Mouse (Mus musculus): Measurements from ENCODE around the gene Ppp1r9b.

Ppp1r9b gene

DNA sequence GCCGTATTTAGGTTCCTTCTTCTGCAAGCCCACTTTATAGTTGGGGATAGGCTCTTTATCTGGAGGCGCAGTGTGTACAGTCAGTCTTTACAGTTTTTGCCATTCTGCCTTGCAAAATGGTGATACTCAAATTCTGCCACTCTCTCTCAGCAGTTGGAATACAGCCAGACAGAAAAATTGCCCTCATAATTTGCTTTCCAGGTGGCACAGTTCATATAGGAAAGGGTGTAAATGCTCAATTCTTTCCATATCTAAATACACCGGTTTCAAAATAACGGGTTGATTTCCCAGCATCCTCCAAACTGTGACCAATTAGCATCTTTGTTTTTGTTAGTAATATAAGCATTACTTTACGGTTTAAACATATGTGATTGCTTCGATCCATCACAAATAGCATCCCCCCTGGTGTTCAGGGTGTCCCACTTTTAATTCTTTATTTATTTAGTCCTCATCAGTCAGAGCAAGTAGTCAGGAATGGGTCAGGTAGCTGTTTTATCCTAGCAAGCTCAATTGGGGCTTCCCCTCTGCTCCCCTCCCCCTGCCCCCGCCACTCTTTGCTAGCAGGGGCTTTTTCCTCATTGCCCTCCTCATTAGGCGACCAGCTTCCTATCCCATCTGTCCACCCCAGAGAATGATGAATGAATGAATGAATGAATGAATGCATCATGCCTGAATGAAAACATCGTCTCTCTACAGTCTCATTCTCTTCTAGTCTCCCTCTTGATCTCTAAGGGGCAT is 12.5 kb upstream of the Ppp1r9b start:
- no peak for DNase-seq (ENCODE audit: low spot score)

DNA sequence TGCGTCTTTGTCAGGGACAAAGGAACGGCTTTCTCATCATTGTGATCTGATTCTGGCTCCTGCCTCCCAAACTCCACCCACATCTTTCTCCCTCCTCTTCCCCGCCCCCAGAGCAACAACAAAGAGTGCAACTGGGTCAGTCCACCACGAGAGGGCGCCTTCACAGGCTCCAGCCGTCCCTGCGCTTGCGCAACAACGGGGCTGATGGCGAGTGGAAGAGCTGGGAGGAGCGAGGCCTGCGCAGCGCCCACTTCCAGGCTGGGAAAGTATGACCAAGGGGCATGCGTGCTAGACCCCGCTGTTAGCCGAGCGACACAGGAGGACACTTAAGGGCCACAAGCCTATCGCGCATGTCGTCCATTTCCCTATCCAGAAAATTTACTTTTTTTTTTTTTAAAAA is 11.9 kb upstream of the Ppp1r9b start:
- peak; percentile 91 for DNase-seq (ENCODE audit: low spot score)

DNA sequence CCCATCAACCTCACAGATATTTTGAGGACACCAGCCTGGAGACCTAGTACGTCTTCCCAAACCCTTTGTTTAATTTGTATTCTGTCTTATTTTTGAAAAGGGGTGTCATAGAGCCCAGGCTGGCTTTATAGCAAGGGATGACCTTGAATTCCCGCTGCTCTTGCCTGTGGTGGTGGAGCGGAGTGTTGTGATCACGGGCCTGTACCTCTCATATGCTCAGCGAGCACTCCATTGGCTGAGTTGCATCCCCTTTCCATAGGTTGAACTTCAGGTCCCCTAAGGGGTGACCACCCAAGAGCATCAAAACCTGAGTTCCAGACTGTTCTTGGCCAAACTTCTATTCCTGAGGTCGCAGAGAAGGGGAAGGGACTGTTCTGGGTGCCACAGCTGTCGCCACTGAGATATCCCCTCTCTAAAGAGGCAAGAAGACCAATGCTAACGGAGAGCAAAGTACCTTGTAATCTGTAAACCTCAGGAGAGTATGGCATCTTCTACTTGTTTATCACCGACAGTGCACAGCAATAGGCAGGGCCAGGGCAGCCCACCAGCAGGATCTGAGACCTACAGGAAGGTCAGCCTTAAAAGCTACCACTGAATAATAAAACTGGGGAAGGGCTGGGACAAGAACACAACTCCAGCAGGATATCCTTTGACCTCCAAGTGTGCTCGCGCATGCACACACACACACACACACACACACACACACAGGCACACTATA is 11.2 kb upstream of the Ppp1r9b start:
- DNase-seq (ENCODE audit: low spot score), result no peak

DNA sequence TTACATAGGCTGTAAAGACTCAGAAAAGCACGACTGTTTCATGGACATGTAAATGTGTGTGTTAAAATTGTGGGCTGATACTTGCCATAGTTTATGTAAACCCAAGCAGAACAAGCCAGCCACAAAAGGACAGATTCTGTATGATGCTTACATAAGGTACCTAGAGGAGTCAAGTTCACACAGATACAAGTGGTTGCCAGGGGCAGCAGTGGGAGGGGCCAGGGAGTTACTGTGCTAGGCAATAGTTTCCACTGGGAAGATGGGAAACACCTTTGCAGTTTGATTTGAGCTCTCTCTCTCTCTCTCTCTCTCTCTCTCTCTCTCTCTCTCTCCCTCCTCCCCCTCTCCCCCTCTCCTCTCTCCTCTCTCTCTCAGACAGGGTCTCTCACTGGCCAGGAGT is 5.7 kb upstream of the Ppp1r9b start:
- DNase-seq (ENCODE audit: low spot score), result no peak

DNA sequence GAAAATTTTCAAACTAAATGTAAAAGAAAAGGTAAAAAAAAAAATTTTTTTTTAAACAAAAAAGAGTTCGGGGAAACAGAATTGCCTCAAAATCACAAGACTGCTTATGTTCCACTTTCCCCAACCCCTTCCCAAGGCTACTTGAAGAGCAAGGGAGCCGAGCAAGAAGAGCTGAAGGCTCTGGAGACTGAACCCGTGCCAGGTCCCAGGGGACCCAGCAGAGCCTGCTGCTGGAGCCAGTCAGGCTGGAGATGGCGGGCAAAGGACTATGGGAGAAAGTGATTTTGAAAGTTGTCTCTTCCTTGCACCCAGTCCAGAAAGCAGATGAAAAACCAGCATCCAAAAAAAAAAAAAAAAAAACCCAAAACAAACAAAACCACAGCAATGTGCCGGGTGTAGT is 5.0 kb upstream of the Ppp1r9b start:
- DNase-seq (ENCODE audit: low spot score), result no peak

DNA sequence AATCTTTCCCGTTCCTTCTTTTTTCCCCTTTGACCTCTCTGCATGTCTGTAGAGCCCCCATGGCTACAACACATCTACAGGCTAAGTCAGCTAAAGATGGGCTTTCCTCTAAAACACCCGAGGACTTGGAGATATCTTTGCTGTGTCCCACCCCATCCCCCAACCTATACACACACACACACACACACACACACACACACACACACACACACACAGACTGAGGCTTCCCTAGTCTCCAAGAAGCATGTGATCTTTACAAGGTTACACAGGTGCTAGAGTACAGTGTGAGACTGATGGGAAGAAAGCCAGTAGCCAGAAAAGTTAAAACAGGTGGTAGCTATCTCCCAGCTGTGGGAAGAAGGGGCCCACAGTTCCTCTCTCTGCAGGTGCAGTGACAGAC is 4.4 kb upstream of the Ppp1r9b start:
- DNase-seq (ENCODE audit: low spot score), result no peak

DNA sequence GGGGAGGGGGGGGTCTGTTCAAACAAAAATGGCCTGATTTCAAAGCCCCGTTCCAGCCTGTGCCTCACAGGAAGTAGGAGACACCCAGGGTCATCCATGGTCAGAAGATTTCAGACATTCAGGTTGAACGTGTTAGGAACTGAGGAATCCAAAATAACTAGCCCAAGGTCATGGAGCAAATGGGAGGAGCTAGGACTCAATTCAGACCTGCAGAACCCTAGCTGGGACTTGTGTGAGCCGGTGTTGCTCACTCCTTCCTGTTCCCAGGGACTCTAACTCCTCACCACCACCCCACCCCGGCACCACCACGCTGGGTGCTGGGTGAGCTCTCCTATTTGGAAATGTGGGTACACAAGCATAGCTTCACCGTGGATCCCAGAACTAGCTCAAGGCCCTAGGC is 3.5 kb upstream of the Ppp1r9b start:
- DNase-seq (ENCODE audit: low spot score), result no peak

DNA sequence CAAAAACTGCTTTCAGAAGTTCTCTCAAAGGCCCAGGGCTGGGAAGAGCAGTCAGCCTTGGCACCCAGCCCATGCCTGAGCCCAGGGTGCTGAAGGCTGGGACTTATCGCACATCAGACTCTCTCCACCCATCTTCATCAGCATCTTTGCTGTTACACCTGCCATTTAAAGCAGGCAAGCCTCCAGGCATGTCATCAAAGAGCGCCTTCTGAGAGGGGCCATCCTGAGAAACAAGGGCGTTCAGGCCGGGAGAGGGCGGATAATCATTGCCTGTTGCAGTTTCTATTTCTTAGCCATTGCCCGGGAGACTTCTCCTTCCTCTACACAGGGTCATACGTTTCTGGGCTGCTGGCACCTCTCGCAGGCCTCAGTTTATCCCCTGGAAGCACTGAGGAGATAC is 3.0 kb upstream of the Ppp1r9b start:
- no peak for DNase-seq (ENCODE audit: low spot score)

DNA sequence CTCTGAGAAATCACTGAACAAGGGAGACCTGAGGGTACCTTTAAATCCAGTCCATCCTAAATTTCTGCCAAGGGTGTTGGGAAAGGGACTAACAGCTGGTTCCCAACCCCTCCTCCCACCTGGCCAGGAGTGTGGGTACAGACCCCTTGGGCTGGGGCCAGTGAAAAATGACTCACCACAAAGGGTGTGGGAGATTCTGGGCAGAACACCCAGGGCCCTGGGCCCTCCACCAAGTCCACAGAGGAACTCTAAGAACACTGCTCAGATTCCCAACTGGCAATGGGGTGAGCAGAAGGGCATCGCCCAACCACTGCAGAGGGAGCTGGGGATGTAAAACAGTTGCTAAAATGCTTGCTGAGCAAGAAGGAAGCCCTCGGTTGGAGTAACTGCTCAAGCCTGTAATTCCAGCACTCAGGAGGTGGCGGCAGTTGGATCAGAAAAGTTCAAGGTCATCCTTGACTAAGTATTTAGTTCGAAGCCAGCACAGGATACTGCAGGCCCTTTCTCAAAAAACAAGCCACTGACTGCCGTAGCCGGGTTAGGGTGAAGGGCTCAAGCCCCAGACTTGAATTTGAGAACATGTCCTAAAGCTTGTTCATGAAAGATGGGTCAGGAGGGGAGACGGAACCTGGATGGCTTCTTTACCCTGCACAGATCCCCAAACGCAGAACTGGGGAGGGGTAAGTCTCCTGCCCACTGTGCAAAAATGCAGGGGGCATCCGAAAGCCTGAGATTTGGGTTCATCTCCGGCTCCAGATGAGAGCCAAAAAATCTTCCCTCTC is 1.9 kb upstream of the Ppp1r9b start:
- no peak for DNase-seq (ENCODE audit: low spot score)

DNA sequence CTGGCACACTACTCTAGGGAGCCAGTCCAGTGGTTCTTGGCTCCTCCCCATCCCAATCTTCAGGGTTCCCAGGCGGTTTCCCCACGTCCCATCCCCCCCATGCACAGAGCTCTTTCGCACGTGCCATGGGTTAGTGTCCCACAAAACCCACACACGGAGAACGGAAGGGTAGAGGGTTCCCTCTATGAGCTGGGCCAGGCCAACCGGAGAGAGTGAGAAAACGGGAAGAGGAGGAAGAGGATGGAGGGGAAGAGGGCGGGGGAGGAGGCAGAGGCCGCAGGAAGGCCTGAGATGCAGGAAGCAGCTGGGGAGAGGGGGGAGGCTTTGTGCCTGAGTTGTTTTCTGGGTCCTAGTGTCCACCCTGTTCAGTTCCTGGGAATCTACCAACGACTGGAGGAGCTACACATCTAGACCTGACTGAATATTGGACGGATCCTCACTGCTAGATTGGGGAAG is 1.2 kb upstream of the Ppp1r9b start:
- peak; percentile 81 for DNase-seq (ENCODE audit: low spot score)

DNA sequence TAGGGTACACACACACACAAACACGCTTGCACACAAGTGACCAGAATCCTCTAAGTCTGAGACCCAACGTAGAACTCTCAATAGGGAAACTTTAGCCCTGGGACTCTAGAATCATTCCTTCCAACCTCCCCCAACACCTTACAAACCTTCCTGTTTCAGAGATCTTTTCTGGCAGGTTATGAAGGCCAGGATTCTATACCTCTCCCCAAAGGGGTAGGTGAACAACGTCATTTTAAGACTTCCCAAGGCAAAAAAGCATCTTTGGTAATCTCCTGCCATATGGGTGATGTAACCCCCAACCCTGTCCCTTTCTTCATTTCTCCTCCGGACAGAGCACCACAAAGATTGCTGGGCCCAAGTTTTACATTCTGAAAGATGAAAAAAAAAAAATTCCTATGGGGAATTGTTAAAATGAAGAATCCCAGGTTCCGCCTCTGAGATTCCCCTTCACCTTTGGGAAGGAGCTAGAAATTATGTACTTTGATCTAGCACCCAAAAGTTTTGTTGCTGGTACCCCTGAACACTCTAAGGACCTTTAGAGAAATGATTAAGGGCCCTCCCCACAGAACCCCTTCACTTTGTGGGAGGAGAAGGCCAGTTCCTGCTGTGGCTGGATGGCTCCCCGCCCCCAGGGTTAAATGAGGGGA is 610 bp upstream of the Ppp1r9b start:
- no peak for DNase-seq (ENCODE audit: low spot score)

DNA sequence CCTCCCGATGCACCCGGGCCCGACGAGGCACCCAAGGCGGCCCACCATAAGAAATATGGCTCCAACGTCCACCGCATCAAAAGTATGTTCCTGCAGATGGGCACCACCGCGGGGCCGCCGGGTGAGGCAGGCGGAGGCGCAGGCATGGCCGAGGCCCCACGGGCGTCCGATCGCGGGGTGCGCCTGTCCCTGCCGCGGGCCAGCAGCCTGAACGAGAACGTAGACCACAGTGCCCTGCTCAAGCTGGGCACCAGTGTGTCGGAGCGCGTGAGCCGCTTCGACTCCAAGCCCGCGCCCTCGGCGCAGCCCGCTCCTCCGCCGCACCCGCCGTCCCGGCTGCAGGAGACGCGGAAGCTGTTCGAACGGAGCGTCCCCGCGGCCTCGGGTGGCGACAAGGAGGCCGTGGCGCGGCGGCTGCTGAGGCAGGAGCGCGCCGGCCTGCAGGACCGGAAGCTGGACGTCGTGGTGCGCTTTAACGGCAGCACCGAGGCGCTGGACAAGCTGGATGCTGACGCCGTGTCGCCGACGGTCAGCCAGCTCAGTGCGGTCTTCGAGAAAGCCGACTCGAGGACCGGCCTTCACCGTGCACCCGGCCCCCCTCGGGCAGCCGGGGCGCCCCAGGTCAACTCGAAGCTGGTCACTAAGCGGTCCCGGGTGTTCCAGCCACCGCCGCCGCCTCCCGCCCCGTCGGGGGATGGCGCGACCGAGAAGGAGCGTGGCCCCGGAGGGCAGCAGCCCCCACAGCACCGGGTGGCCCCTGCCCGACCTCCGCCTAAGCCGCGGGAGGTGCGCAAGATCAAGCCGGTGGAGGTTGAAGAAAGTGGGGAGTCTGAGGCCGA is 1.0 kb downstream of the Ppp1r9b start:
- DNase-seq (ENCODE audit: low spot score), result no peak

DNA sequence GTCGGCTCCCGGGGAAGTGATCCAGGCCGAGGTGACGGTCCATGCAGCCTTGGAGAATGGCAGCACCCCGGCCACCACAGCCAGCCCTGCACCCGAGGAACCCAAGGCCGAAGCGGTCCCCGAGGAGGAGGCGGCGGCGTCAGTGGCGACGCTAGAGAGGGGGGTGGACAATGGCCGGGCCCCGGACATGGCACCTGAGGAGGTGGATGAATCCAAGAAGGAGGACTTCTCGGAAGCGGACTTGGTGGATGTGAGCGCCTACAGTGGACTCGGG is 1.6 kb downstream of the Ppp1r9b start:
- no peak for DNase-seq (ENCODE audit: low spot score)

DNA sequence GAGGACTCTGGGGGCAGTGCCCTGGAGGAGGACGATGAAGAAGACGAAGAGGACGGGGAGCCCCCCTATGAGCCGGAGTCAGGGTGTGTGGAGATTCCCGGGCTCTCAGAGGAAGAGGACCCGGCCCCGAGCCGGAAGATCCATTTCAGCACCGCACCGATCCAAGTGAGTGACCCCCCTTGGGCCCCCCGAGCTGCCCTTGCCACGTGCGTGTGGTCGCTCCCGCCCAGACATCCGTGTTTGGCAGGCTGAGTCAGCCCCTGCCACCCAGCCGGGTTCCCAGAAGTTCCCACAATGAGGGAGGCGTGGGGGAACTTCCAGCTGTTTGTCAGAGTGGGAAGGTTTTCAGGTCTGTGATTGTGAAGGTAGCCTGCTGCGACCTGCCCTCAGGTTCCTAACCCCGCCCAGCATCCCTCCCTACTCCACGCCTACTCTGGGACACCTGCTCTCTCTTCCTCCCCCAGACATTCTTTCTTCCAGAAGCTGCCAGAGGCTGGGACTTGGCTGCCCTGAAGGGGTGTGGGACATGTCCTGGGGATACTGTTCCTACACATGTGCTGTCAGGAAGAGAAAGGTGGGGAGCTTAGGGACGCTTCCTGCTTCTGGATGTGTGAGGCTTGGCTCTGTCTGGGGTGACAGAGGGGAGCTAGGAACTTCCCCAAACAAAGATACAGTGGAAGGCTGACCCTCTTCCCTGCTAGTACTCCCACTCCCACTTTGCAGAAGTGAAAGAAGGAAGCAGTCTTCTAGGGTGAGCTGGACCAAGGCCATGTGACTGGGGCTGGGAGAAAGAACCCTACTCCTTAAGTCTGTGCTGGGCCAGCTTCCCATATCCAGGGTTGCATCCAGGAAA is 2.1 kb downstream of the Ppp1r9b start:
- no peak for DNase-seq (ENCODE audit: low spot score)

DNA sequence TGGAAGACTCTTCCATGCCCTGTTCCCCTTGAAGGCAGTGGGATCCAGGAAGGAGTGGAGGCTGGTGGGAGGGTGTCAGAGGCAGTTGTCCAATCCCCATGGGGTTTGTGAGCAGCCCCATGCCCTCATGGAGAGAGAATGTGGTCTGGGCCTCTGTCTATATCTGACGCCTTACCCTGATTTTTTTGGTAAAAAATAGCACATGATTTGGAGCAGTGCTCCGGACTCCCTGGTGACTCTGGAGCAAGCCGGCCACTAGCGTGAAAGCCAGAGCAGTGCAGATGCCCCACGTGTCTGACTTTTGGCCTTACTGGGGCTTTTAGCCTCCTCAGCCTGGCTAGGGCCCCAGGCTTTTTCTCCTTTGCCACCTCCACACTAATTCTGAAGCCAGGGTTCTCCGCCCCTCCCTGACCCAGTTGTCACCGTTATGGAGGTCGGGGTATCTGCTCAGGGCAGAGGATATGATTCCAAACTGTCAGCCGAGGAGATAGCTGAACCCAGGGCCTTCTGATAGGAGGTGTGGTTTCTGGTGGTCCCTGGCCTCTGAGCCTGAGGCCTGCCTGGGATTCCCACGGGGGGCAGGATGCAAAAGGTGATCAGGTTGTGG is 3.5 kb downstream of the Ppp1r9b start:
- no peak for DNase-seq (ENCODE audit: low spot score)

DNA sequence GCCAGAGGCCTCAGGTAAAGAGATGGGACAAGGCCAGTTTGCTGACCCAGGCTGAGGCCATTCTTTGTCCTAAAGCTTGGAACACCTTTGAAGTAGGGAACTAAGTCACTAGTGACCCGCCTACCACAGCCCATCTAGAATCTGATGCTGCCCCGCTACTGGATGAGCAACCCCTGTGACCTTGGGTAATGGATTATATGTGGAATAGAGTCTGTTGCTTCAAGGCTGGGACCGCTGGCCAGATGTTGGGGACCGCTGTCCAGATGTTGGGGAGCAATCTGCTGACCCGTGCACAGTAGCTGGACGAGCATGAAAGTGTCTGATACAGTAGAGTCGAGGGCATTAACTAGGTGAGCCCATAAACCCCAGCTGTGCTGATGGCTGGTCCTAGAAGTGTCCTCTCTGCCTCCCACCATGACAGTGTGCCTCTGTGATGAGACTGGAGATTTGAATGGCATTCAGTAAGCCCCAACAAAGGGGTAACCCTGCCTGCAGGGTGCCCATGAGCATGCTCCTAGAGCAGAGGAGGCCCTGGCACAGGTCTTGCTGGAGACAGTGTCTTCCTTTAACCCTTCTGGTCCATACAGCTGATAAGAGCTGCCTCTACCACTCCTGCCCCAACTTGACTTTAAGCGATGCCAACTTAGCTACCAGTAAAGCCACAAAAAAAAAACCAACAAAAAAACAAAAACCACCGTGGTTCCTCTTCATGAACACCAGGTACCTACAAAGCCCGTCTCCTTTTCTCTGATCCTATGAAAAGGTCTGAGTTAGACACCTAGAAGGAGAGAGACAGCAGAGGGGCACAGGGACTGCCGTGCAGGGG is 4.3 kb downstream of the Ppp1r9b start:
- DNase-seq (ENCODE audit: low spot score), result no peak

DNA sequence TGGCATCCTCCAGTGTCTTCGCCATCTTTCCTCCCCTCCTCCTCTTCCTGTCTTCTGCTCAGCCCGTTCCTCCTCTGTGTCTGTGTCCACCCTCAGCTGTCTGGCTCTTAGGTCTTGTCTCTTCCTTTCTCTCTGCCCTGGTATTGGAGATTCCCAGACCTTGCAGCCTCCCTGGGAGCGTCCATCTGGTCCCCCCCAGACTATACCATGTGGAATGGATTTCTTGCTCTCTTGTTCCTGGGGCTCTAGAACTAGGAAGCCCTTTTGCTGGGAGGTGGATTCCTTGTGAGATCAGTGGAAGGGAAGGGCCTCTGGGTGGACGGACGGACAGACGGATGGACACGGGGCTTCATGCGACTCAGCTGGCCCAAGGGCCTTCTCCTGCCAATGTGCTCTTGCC is 5.3 kb downstream of the Ppp1r9b start:
- DNase-seq (ENCODE audit: low spot score), result no peak

DNA sequence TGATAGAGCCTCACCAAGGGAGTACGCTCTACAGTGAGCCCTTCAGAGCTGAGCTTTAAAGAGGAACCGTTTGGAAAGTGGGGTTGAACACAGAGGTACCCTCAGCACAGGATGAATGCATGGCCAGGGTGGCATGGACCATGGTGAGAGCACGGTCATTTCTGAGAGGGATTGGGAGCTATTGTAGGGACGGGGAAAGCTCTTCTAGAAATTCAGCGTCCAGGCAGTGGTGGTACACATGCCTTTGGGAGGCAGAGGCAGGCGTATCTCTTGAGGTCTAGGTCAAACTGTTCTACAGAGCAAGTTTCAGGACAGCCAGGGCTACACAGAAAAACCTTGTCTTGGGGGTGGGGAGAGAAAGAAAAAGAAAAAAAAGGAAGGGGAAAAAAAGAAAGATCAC is 6.1 kb downstream of the Ppp1r9b start:
- DNase-seq (ENCODE audit: low spot score), result no peak

DNA sequence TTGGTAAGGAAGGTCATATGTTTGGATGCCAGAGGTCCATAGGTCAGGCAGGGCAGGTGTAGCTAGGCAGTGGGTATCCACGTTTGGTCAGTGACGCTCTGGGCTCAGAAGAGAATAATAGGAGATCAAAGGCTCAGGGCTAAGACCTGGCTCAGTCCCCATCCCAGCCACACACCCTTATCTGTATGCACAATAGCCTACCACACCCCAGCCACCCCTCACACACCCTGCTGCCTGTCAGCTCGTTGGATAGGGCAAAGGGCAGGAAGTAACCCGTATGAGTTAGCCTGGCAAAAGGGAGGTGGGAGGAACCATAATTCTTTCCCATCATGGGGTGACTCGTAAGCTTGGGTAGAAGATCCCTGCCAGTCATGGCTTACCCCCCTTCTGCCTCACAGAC is 6.8 kb downstream of the Ppp1r9b start:
- DNase-seq (ENCODE audit: low spot score), result no peak

All from left cerebral cortex, adult 11 months (tissue).